Mouse (Mus musculus): Measurements from ENCODE around the gene Crebrf. TPM values are rescaled to one million over a fixed set of nuclear protein-coding genes. Genes with fewer than 3 reads are reported as not detected.

Crebrf gene
- polyA plus RNA-seq, 1 experiment from 2014 or later: 11.4 TPM

GRCm38 (mm10) chr17:26802886-26803285, 87.4 kb downstream of the Crebrf start:
- no peak for ATAC-seq (ENCODE audit: low FRiP score, low read depth)
- no peaks in the 10 kb centered on the region for H3K9me3 ChIP-seq

DNA sequence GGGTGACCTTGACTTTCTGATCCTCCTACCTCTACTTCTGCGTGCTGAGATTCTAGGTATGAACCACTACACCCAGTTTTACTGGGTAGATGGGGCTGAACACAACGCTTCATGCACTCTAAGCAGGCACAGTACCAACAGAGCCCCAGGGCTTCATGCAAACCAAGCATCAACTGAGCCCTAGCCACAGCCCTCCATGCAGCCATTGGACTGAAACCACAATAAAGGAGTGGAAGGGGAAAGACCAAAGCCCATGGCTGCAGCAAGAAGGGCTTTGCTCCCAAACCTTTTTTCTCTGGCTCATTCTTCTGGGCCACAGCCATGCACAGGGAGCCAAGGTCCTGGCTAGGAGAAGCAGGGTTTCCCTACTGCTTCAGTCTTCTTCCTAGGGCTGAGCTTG, 97.2 kb downstream of the Crebrf start:
- H3K4me2 ChIP-seq (replicated peaks): no peak overlapping the region
- no peak overlapping the region for H3K27ac ChIP-seq (replicated peaks)
- no peak overlapping the region for H3K9ac ChIP-seq (replicated peaks)
- ATAC-seq (ENCODE audit: low FRiP score, low read depth): no peak
- H3K9me3 ChIP-seq: no peaks in the 10 kb centered on the region
- no peaks in the 10 kb centered on the region; the same call in 1 of the 2 replicates for H3K27me3 ChIP-seq
- no peaks in the 10 kb centered on the region for H3K4me1 ChIP-seq
- H3K4me3 ChIP-seq: no peak overlapping the region
- no peaks in the 10 kb centered on the region for H3K36me3 ChIP-seq
- WGBS: 73% methylated on average over 2 of the region's 2 CpGs

More at GRCm38 (mm10) chr17:26802886-26803285, 87.4 kb downstream of the Crebrf start:
- Histone ChIP-seq H3K9ac (replicated peaks) (no peak overlapping the region), H3K4me1 (no peaks in the 10 kb centered on the region), H3K4me2 (replicated peaks) (no peak overlapping the region), H3K27me3 (peaks cover 4% of the 10 kb centered on the region; the same call in 1 of the 2 replicates), H3K27ac (replicated peaks) (no peak overlapping the region), H3K4me3 (no peak overlapping the region), H3K36me3 (no peaks in the 10 kb centered on the region)
- 85% methylated on average over 3 of the region's 3 CpGs for WGBS

GRCm38 (mm10) chr17:26813497-26813896, 98.0 kb downstream of the Crebrf start:
- ATAC-seq (ENCODE audit: low FRiP score, low read depth): no peak
- no peaks in the 10 kb centered on the region; the same call in 1 of the 2 replicates for H3K27me3 ChIP-seq
- H3K4me3 ChIP-seq: no peak overlapping the region
- WGBS: 83% methylated on average over 9 of the region's 9 CpGs
- H3K9ac ChIP-seq (replicated peaks): no peak overlapping the region
- H3K4me2 ChIP-seq (replicated peaks): no peak overlapping the region
- no peaks in the 10 kb centered on the region for H3K9me3 ChIP-seq
- H3K4me1 ChIP-seq: no peaks in the 10 kb centered on the region
- H3K36me3 ChIP-seq: no peaks in the 10 kb centered on the region
- no peak overlapping the region for H3K27ac ChIP-seq (replicated peaks)

DNA sequence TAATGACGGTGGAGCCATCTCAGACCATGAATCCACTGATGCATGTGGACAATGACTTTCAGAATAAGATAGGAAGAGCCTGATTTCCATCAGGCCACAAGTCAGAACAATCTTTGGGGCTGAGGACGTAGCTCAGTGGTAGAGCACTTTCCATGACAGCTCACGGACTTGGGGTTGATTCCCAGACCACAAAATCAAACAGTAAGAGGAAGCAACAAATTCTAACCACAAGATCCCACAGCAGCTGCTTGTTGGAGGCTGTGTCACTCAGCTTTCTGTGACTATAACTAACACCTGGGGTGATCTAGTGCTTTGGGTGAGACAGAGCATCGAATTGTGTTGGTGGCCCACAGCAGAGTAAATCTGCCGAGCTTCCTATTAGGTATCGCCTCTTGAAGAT, 101.4 kb downstream of the Crebrf start:
- H3K4me1 ChIP-seq: no peaks in the 10 kb centered on the region
- H3K27me3 ChIP-seq: no peaks in the 10 kb centered on the region; the same call in 1 of the 2 replicates
- 83% methylated on average over 6 of the region's 6 CpGs for WGBS
- no peak overlapping the region for H3K4me3 ChIP-seq
- no peak overlapping the region for H3K27ac ChIP-seq (replicated peaks)
- no peak overlapping the region for H3K9ac ChIP-seq (replicated peaks)
- no peak for ATAC-seq (ENCODE audit: low FRiP score, low read depth)
- H3K36me3 ChIP-seq: no peaks in the 10 kb centered on the region
- H3K9me3 ChIP-seq: no peaks in the 10 kb centered on the region
- no peak overlapping the region for H3K4me2 ChIP-seq (replicated peaks)

GRCm38 (mm10) chr17:26817776-26818175, 102.3 kb downstream of the Crebrf start:
- Histone ChIP-seq H3K27me3 (no peaks in the 10 kb centered on the region; the same call in 1 of the 2 replicates), H3K9ac (replicated peaks) (no peak overlapping the region), H3K36me3 (no peaks in the 10 kb centered on the region), H3K4me3 (no peak overlapping the region), H3K27ac (replicated peaks) (no peak overlapping the region), H3K4me2 (replicated peaks) (no peak overlapping the region), H3K4me1 (no peaks in the 10 kb centered on the region), H3K9me3 (no peaks in the 10 kb centered on the region)
- ATAC-seq (ENCODE audit: low FRiP score, low read depth): no peak

DNA sequence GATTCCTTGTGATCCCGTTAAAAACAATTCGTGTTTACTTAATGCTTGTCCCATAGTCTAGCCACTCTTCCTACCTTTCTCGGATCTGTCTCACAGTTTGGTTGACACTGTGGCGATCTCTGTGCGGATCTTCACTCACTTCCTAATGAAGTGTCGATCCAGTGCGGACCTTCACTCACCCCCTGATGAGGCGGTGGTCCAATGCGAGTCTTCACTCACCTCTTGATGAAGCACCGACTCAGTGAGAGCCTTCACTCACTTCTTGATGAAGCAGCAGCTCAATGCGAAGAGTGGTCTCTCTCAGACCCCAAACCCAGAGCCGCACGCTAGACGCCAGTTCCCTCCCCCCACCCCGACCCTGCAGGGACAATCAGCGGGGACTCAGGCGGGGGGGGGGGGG, 110.7 kb downstream of the Crebrf start:
- Histone ChIP-seq H3K4me1 (no peaks in the 10 kb centered on the region), H3K9ac (replicated peaks) (no peak overlapping the region), H3K9me3 (no peaks in the 10 kb centered on the region), H3K36me3 (no peaks in the 10 kb centered on the region), H3K27ac (replicated peaks) (no peak overlapping the region), H3K4me3 (no peak overlapping the region), H3K4me2 (replicated peaks) (no peak overlapping the region), H3K27me3 (peaks cover 18% of the 10 kb centered on the region; the same call in 1 of the 2 replicates)
- ATAC-seq (ENCODE audit: low FRiP score, low read depth): no peak
- 74% methylated on average over 15 of the region's 17 CpGs for WGBS

Other genes with a start within 250 kb of the Crebrf start
- 89.6 and 92.4 TPM in 2 replicates for gene Ergic1, start 154.2 kb upstream of the Crebrf start, polyA plus RNA-seq (2016; fragmentation: Nextera tagmentation; extraction: Ambion mirVana)
- gene Dusp1, start 153.5 kb upstream of the Crebrf start, polyA plus RNA-seq (2016; fragmentation: Nextera tagmentation; extraction: Ambion mirVana): 35.4 and 37.5 TPM in 2 replicates
- 88.3 and 92.2 TPM in 2 replicates for gene Atp6v0e, start 52.4 kb upstream of the Crebrf start, polyA plus RNA-seq (2016; fragmentation: Nextera tagmentation; extraction: Ambion mirVana)
- gene Bnip1, start 65.4 kb downstream of the Crebrf start, polyA plus RNA-seq (2016; fragmentation: Nextera tagmentation; extraction: Ambion mirVana): 44.7 and 53.6 TPM in 2 replicates
- gene Nkx2-5, start 129.4 kb downstream of the Crebrf start, polyA plus RNA-seq (2016; fragmentation: Nextera tagmentation; extraction: Ambion mirVana): not detected in 2 replicates
- 6.3 and 9.1 TPM in 2 replicates for gene Kifc5b, start 201.4 kb downstream of the Crebrf start, polyA plus RNA-seq (2016; fragmentation: Nextera tagmentation; extraction: Ambion mirVana)
- gene Phf1, start 217.4 kb downstream of the Crebrf start, polyA plus RNA-seq (2016; fragmentation: Nextera tagmentation; extraction: Ambion mirVana): 11.6 and 11.9 TPM in 2 replicates
- 156 and 159 TPM in 2 replicates for gene Cuta, start 223.9 kb downstream of the Crebrf start, polyA plus RNA-seq (2016; fragmentation: Nextera tagmentation; extraction: Ambion mirVana)
- 3.3 and 3.6 TPM in 2 replicates for gene Syngap1, start 225.6 kb downstream of the Crebrf start, polyA plus RNA-seq (2016; fragmentation: Nextera tagmentation; extraction: Ambion mirVana)